25 mouse cellular contexts compared by ENCODE assay signal in the genomic region with DNA sequence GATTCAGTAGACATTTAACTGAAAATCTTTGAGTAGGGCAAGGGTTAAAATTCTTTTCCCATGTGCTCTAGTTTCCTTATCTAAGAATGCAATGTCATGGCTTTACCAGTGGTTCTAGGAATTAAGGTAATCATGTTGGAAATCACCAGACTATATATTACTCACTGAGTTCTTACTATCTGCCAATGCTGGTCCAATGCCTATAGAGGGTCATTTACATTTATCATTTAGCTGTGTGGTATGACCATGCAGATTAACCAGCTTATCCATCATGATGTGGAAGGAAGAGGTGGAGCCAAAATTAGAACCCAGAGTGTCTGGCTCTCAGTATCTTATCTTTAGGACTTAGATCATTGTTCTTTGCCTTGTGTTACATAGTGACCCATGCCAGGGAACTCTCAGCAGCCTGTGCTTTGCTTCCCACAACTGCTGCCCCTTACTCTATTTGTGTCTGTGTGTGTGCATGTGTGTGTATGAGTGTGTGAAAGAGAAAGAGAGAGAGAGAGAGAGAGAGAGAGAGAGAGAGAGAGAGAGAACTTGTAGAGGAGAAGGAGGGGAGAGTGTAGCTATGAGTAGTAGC. TPM values are rescaled to one million over a fixed set of nuclear protein-coding genes. Genes with fewer than 3 reads are reported as not detected.
"Had no signal": no experiment of that assay in that cellular context is flagged by ENCODE, and none has a peak within 500 bp of the region (broad histone marks: within the 10 kb centered on the region; RNA-seq: fewer than 3 reads in every experiment).

No protein-coding gene starts in this region.

- H3K27me3 ChIP-seq: midbrain, embryonic 12.5 days; neural tube, embryonic 13.5 days; neural tube, embryonic 15.5 days; stomach, embryonic 15.5 days had no signal

- H3K4me2 ChIP-seq: lung, embryonic 14.5 days; midbrain, embryonic 12.5 days; neural tube, embryonic 13.5 days; neural tube, embryonic 15.5 days; stomach, embryonic 15.5 days had no signal

- ATAC-seq: midbrain, embryonic 16.5 days had no signal

- H3K36me3 ChIP-seq: midbrain, embryonic 10.5 days; midbrain, embryonic 12.5 days; neural tube, embryonic 13.5 days; neural tube, embryonic 15.5 days; stomach, embryonic 15.5 days had no signal

- H3K9ac ChIP-seq: lung, embryonic 14.5 days; midbrain, embryonic 12.5 days; neural tube, embryonic 13.5 days; neural tube, embryonic 15.5 days; stomach, embryonic 15.5 days had no signal

- H3K4me1 ChIP-seq: midbrain, embryonic 10.5 days; midbrain, embryonic 12.5 days; neural tube, embryonic 13.5 days; neural tube, embryonic 15.5 days; stomach, embryonic 15.5 days had no signal

- H3K27ac ChIP-seq: midbrain, embryonic 10.5 days; midbrain, embryonic 12.5 days; neural tube, embryonic 13.5 days; neural tube, embryonic 15.5 days; stomach, embryonic 15.5 days had no signal

- H3K9me3 ChIP-seq: midbrain, embryonic 10.5 days; midbrain, embryonic 12.5 days; neural tube, embryonic 13.5 days; neural tube, embryonic 15.5 days; stomach, embryonic 15.5 days had no signal

- H3K4me3 ChIP-seq: midbrain, embryonic 10.5 days; midbrain, embryonic 12.5 days; myocyte; neural tube, embryonic 13.5 days; neural tube, embryonic 15.5 days; stomach, embryonic 15.5 days had no signal

- DNase-seq: lung, adult 18-20 months; lung, embryonic 14.5 days; lung, postnatal 10 days; lung, postnatal 4 days; midbrain, embryonic 14.5 days; retina, postnatal 1 day; right cerebral cortex, adult 18-20 months; right cerebral cortex, postnatal 25 days; right cerebral cortex, postnatal 4 days; thymus, adult 18-20 months; thymus, postnatal 14 days; thymus, postnatal 36 days had no signal

RNA-seq across cellular contexts. Expression of gene Gm9972, which starts 12.3 kb away (rescaled TPM):
- total RNA-seq: megakaryocyte, adult 5-6 weeks; megakaryocyte-erythroid progenitor cell, adult 5-6 weeks had no signal
- polyA plus RNA-seq: lung, embryonic 14.5 days; lung, embryonic 16.5 days; midbrain, embryonic 10.5 days; midbrain, embryonic 14.5 days; midbrain, embryonic 16.5 days; myocyte; neural tube, embryonic 11.5 days; neural tube, embryonic 13.5 days; neural tube, embryonic 15.5 days; spleen, adult 2 months; thymus, postnatal 0 days had no signal
